Mouse (Mus musculus) CH12.LX (cell line): Measurements from ENCODE around the gene Gas7. TPM values are rescaled to one million over a fixed set of nuclear protein-coding genes. Genes with fewer than 3 reads are reported as not detected.

Experiments used
- DNase-seq: peaks from one replicate; pipeline ENCODE4 v3.0.0-alpha.2; 2013; ENCODE audit errors: extremely low read depth
- H3K27ac ChIP-seq: 2 replicates; pipeline ENCODE4 v1.5.1; 2012; ENCODE audit warnings: low read depth, mild to moderate bottlenecking, control low read depth, moderate library complexity; ENCODE audit not compliant: insufficient read depth
- H3K27me3 ChIP-seq: replicated peaks from 2 replicates; pipeline ENCODE3; 2012; ENCODE audit warnings: inconsistent platforms
- H3K36me3 ChIP-seq, 2 experiments: replicated peaks in 1 of 2; 2 replicates each; pipeline versions ENCODE3 to v1.6.1; 2012; ENCODE audit warnings: inconsistent platforms in 1 of 2, low read length in 1 of 2, mild to moderate bottlenecking in 1 of 2, mixed read lengths in 1 of 2, moderate library complexity in 1 of 2; ENCODE audit not compliant: control insufficient read depth in 1 of 2, insufficient read depth in 1 of 2
- H3K4me1 ChIP-seq, 2 experiments: 2 replicates each; pipeline ENCODE4 v1.6.1; 2012; ENCODE audit warnings: inconsistent platforms in 1 of 2, moderate library complexity in 1 of 2; ENCODE audit not compliant: insufficient read depth in 2 of 2, control insufficient read depth in 1 of 2
- H3K4me2 ChIP-seq: 2 replicates; pipeline ENCODE4 v1.6.1; 2012; ENCODE audit warnings: low read depth, mild to moderate bottlenecking, control low read depth; ENCODE audit not compliant: poor library complexity, insufficient read depth, severe bottlenecking
- H3K4me3 ChIP-seq, 3 experiments: fragments of 150-350 bp in 1 of 3; sonication (generic) in 1 of 3; replicated peaks in 1 of 3; 2 replicates each; pipeline versions ENCODE3 to v1.5.1; 2011 to 2012; ENCODE audit warnings: low read depth in 2 of 3, low read length in 2 of 3, mild to moderate bottlenecking in 2 of 3, moderate library complexity in 2 of 3, control low read depth in 1 of 3, improper control_type of control experiment in 1 of 3, inconsistent platforms in 1 of 3, mixed read lengths in 1 of 3; ENCODE audit not compliant: poor library complexity in 1 of 3
- H3K79me2 ChIP-seq: replicated peaks from 2 replicates; pipeline ENCODE4 v1.6.1; 2012; ENCODE audit warnings: mild to moderate bottlenecking, moderate library complexity; ENCODE audit not compliant: control insufficient read depth, poor library complexity, insufficient read depth, severe bottlenecking; ENCODE audit errors: extremely low read depth
- H3K9ac ChIP-seq: 2 replicates; pipeline ENCODE4 v1.6.1; 2012; ENCODE audit warnings: low read depth, mild to moderate bottlenecking, control low read depth, moderate library complexity; ENCODE audit not compliant: insufficient read depth
- H3K9me3 ChIP-seq: replicated peaks from 2 replicates; pipeline ENCODE3; 2012; ENCODE audit warnings: low read length, inconsistent platforms, mixed read lengths
- BHLHE40 ChIP-seq: IDR thresholded peaks from 2 replicates; pipeline ENCODE4 v1.6.1; 2011; ENCODE audit warnings: mild to moderate bottlenecking, low read depth, low read length, improper control_type of control experiment
- CHD1 ChIP-seq: IDR thresholded peaks from 2 replicates; pipeline ENCODE4 v1.6.1; 2012; ENCODE audit warnings: low read depth, low read length, improper control_type of control experiment, inconsistent platforms
- CHD2 ChIP-seq: IDR thresholded peaks from 2 replicates; pipeline ENCODE4 v1.6.1; 2011; ENCODE audit warnings: low read length, improper control_type of control experiment
- E2F4 ChIP-seq: IDR thresholded peaks from 2 replicates; pipeline ENCODE4 v1.6.1; 2011; ENCODE audit warnings: low read depth, low read length, improper control_type of control experiment; ENCODE audit not compliant: insufficient replicate concordance
- ELF1 ChIP-seq: IDR thresholded peaks from 2 replicates; pipeline ENCODE4 v1.6.1; 2014; ENCODE audit warnings: low read depth, mild to moderate bottlenecking, inconsistent platforms, low read length, improper control_type of control experiment
- EP300 ChIP-seq: IDR thresholded peaks from 2 replicates; pipeline ENCODE4 v1.6.1; 2011; ENCODE audit warnings: low read length, improper control_type of control experiment
- ETS1 ChIP-seq: conservative IDR thresholded peaks from 2 replicates; pipeline ENCODE4 v1.6.1; 2012; ENCODE audit warnings: low read depth, mild to moderate bottlenecking, inconsistent platforms, low read length, improper control_type of control experiment, moderate library complexity
- HCFC1 ChIP-seq: IDR thresholded peaks from 2 replicates; pipeline ENCODE4 v1.6.1; 2012; ENCODE audit warnings: low read depth, mild to moderate bottlenecking, inconsistent platforms, low read length, improper control_type of control experiment
- JUN ChIP-seq: IDR thresholded peaks from 2 replicates; pipeline ENCODE4 v1.6.1; 2011; ENCODE audit warnings: low read depth, mild to moderate bottlenecking, low read length, improper control_type of control experiment, moderate library complexity; ENCODE audit not compliant: insufficient read depth
- JUND ChIP-seq: conservative IDR thresholded peaks from 2 replicates; pipeline ENCODE4 v1.6.1; 2011; ENCODE audit warnings: low read depth, low read length, improper control_type of control experiment
- KAT2A ChIP-seq: IDR thresholded peaks from 2 replicates; pipeline ENCODE4 v1.6.1; 2012; ENCODE audit warnings: low read length, improper control_type of control experiment, inconsistent platforms; ENCODE audit not compliant: insufficient replicate concordance
- MEF2A ChIP-seq: IDR thresholded peaks from 2 replicates; pipeline ENCODE4 v1.6.1; 2014; ENCODE audit warnings: low read depth, mild to moderate bottlenecking, inconsistent platforms, low read length, improper control_type of control experiment, borderline replicate concordance
- MXI1 ChIP-seq: IDR thresholded peaks from 2 replicates; pipeline ENCODE4 v1.6.1; 2011; ENCODE audit warnings: mild to moderate bottlenecking, low read depth, low read length, improper control_type of control experiment
- NELFE ChIP-seq: IDR thresholded peaks from 2 replicates; pipeline ENCODE4 v1.6.1; 2011; ENCODE audit warnings: low read depth, low read length, improper control_type of control experiment
- NRF1 ChIP-seq: IDR thresholded peaks from 2 replicates; pipeline ENCODE4 v1.6.1; 2014; ENCODE audit warnings: low read depth, mild to moderate bottlenecking, inconsistent platforms, low read length, improper control_type of control experiment, moderate library complexity
- PAX5 ChIP-seq: IDR thresholded peaks from 2 replicates; pipeline ENCODE4 v1.6.1; 2012; ENCODE audit warnings: low read length, inconsistent platforms, mixed read lengths
- POLR2A ChIP-seq: IDR thresholded peaks from 2 replicates; pipeline ENCODE4 v1.6.1; 2011; ENCODE audit warnings: low read depth, mild to moderate bottlenecking, improper control_type of control experiment, low read length
- POLR2AphosphoS2 ChIP-seq: IDR thresholded peaks from 2 replicates; pipeline ENCODE4 v1.6.1; 2011; ENCODE audit warnings: low read depth, low read length, improper control_type of control experiment
- RAD21 ChIP-seq: IDR thresholded peaks from 2 replicates; pipeline ENCODE4 v1.6.1; 2011; ENCODE audit warnings: low read depth, mild to moderate bottlenecking, low read length, improper control_type of control experiment, moderate library complexity
- RCOR1 ChIP-seq: conservative IDR thresholded peaks from 2 replicates; pipeline ENCODE4 v1.6.1; 2012; ENCODE audit warnings: low read depth, mild to moderate bottlenecking, inconsistent platforms, low read length, improper control_type of control experiment
- SMC3 ChIP-seq: IDR thresholded peaks from 2 replicates; pipeline ENCODE4 v1.6.1; 2011; ENCODE audit warnings: low read depth, low read length, improper control_type of control experiment
- TBP ChIP-seq: conservative IDR thresholded peaks from 2 replicates; pipeline ENCODE4 v1.6.1; 2011; ENCODE audit warnings: low read depth, low read length, improper control_type of control experiment
- TCF12 ChIP-seq: IDR thresholded peaks from 2 replicates; pipeline ENCODE4 v1.6.1; 2014; ENCODE audit warnings: low read depth, mild to moderate bottlenecking, inconsistent platforms, low read length, improper control_type of control experiment
- USF1 ChIP-seq: IDR thresholded peaks from 2 replicates; pipeline ENCODE4 v1.6.1; 2014; ENCODE audit warnings: low read depth, mild to moderate bottlenecking, inconsistent platforms, low read length, improper control_type of control experiment
- ZC3H11A ChIP-seq: IDR thresholded peaks from 2 replicates; pipeline ENCODE4 v1.6.1; 2012; ENCODE audit warnings: low read depth, mild to moderate bottlenecking, inconsistent platforms, low read length, improper control_type of control experiment
- dilution Hi-C: fragments of 300-500 bp; cut with MboI; formaldehyde crosslinking; loops from 2 replicates; pipeline ENCODE4 v1.14.3; 2020; ENCODE audit warnings: low sequenced_read_pairs; ENCODE audit not compliant: extremely low pct_unique_long_range_greater_than_20kb, extremely low pct_ligation_motif_present
- in situ Hi-C: fragments of 300-500 bp; cut with MboI; formaldehyde crosslinking; loops from 3 replicates; pipeline ENCODE4 v1.14.3; 2019; ENCODE audit warnings: low sequenced_read_pairs, low pct_ligation_motif_present, low pct_unique_long_range_greater_than_20kb, mixed read lengths
- polyA plus RNA-seq: library from polyadenylated mRNA; unstranded; fragments of >175 nt; gene quantifications from 2 replicates; pipeline ENCODE4 v1.2.1, GENCODE M21; 2012; ENCODE audit warnings: low read depth; ENCODE audit not compliant: insufficient read length
- total RNA-seq, 2 experiments: library from RNA; depleted of rRNA; stranded (reverse); fragments of 300-350 nt in 1 of 2; fragments of >200 nt in 1 of 2; gene quantifications; 2 replicates each; pipeline ENCODE4 v1.2.3; 2012 to 2014

Gas7 gene
- total and polyA plus RNA-seq, 3 experiments = 7.0 to 20.8 (median 7.0) TPM

- H3K4me1 ChIP-seq = peaks cover 8 to 24% of the 10 kb centered on the region in 2 experiments
- dilution Hi-C loops = no loop called here
- in situ Hi-C loops = no loop called here
These were observed 171.9 kb downstream of the Gas7 start for GRCm38 (mm10) chr11:67627179-67627578.

GRCm38 (mm10) chr11:67628522-67628921 lies 173.3 kb downstream of the Gas7 start:
- H3K4me1 ChIP-seq = peaks cover 11 to 20% of the 10 kb centered on the region in 2 experiments
- H3K9ac ChIP-seq = no peak overlapping the region
- no peak for DNase-seq
- no peak overlapping the region for H3K27ac ChIP-seq
- no peak overlapping the region for H3K4me2 ChIP-seq
- peaks cover 0 to 74% of the 10 kb centered on the region in 2 experiments for H3K36me3 ChIP-seq
- in situ Hi-C loops = no loop called here
- no peaks in the 10 kb centered on the region for H3K9me3 ChIP-seq
- no peaks in the 10 kb centered on the region for H3K27me3 ChIP-seq
- H3K4me3 ChIP-seq = no peak overlapping the region
- dilution Hi-C loops = no loop called here
- no peak for TF ChIP-seq BHLHE40
- no peak for TF ChIP-seq E2F4
- no peak for TF ChIP-seq KAT2A
- no peak for TF ChIP-seq POLR2AphosphoS2
- TF ChIP-seq CHD2 = no peak
- no peak for TF ChIP-seq ZC3H11A
- TF ChIP-seq PAX5 = no peak
- no peak for TF ChIP-seq JUN
- TF ChIP-seq, all 38 proteins: peak for 0
- H3K79me2 ChIP-seq = no peaks in the 10 kb centered on the region

More at GRCm38 (mm10) chr11:67627179-67627578, 171.9 kb downstream of the Gas7 start:
- H3K9ac ChIP-seq = no peak overlapping the region
- H3K4me2 ChIP-seq = no peak overlapping the region
- H3K27ac ChIP-seq = no peak overlapping the region
- H3K79me2 ChIP-seq = no peaks in the 10 kb centered on the region
- no peaks in the 10 kb centered on the region for H3K27me3 ChIP-seq
- DNase-seq = no peak
- H3K9me3 ChIP-seq = no peaks in the 10 kb centered on the region
- H3K36me3 ChIP-seq = peaks cover 0 to 78% of the 10 kb centered on the region in 2 experiments
- no peak for TF ChIP-seq ETS1
- TF ChIP-seq ELF1 = no peak
- TF ChIP-seq ZC3H11A = no peak
- no peak for TF ChIP-seq POLR2A
- no peak for TF ChIP-seq NRF1
- TF ChIP-seq CHD1 = no peak
- no peak for TF ChIP-seq SMC3
- TF ChIP-seq MEF2A = no peak
- TF ChIP-seq USF1 = no peak
- no peak for TF ChIP-seq NELFE
- no peak for TF ChIP-seq HCFC1
- no peak for TF ChIP-seq RCOR1
- no peak for TF ChIP-seq TBP
- no peak for TF ChIP-seq EP300
- no peak for TF ChIP-seq RAD21
- no peak for TF ChIP-seq MXI1
- no peak for TF ChIP-seq E2F4
- no peak for TF ChIP-seq PAX5
- no peak for TF ChIP-seq TCF12
- no peak for TF ChIP-seq JUND
- H3K4me3 ChIP-seq = no peak overlapping the region
